Mouse (Mus musculus): ENCODE measurements around the gene Pgm2l1. TPM values are rescaled to one million over a fixed set of nuclear protein-coding genes. Genes with fewer than 3 reads are reported as not detected.
A peak's percentile ranks its signal among the peaks of the same experiment; 100 is the strongest.

Gene Pgm2l1
- polyA plus RNA-seq, 1 experiment: 49.6 TPM

DNA sequence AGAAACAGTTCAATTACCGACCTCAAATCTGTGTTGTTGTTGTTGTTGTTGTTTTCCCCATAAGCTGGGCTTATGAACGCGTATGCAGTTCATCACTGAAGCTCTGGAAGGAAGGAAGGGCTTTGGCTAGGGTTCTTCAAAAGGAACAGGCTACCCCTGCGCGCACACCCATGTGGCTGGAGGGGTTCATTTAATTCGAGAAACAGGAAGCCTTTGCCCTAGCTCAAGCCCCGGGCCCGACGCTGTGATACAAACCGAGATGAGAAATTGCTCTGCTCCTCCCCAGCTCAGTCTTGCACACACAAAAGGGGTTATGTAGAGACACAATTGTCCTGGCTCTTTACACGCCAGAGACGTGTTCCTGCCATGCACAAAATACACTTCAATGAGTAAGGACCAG, 83.1 kb downstream of the Pgm2l1 start:
- Histone ChIP-seq H3K27ac (ENCODE audit: insufficient read depth, low read length) (no peak overlapping the region), H3K27me3 (ENCODE audit: control insufficient read depth, insufficient read depth, low read length) (no peaks in the 10 kb centered on the region), H3K4me3 (replicated peaks; ENCODE audit: insufficient read depth, low read depth, low read length) (no peak overlapping the region), H3K4me1 (ENCODE audit: control insufficient read depth, insufficient read depth, low read length) (no peaks in the 10 kb centered on the region)
- WGBS: 83% methylated on average over 12 of the region's 12 CpGs
- DNase-seq: no peak
- no peak for TF ChIP-seq POLR2A (IDR thresholded peaks at IDR 0.05; ENCODE audit: borderline replicate concordance, insufficient read depth, low read length)
- TF ChIP-seq CTCF (IDR thresholded peaks at IDR 0.05; ENCODE audit: borderline replicate concordance, insufficient read depth, low read depth, low read length): no peak

DNA sequence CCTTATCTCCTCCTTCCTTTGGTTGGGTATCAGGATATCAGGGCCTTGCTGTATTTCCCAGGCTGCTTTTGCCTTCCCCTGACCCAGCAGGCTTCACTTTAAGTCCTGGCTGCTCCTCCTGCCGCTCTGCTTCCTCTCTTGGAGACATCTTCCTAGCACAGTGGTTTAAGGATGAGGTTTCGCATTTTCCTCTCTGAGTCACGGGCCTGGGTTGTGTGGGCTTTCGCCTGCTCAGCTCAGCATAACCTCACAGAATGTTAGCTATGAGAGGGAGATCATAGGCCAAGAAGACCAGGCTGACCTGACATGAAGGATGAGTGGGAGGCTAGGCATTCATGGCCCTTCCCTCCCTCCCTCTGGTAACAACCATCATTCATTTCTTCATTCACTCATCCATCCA, 85.5 kb downstream of the Pgm2l1 start:
- WGBS: 95% methylated on average over 4 of the region's 4 CpGs

DNA sequence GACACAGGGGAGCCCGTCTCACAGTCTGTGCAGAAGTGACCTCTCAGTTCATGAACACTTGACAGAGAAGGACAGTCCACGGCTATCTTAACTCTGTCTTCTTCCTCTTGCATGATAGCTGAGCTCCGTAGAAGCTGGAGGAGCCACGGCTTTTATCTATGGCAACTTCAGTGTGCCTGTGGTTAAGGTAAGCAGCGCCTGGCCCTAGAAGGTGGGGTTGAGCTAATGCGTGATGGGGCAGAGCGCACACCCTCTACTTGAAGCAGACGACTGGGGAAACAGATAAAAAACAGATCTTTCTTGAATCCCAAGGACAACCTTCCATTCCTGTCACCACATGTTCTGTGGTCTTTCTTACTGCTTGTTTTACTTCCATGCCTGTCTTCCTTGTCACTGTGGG, 89.7 kb downstream of the Pgm2l1 start:
- TF ChIP-seq POLR2A (IDR thresholded peaks at IDR 0.05; ENCODE audit: borderline replicate concordance, insufficient read depth, low read length) (no peak), CTCF (IDR thresholded peaks at IDR 0.05; ENCODE audit: borderline replicate concordance, insufficient read depth, low read depth, low read length) (no peak)
- H3K4me1 ChIP-seq (ENCODE audit: control insufficient read depth, insufficient read depth, low read length): no peaks in the 10 kb centered on the region
- no peak overlapping the region for H3K27ac ChIP-seq (ENCODE audit: insufficient read depth, low read length)
- no peak overlapping the region for H3K4me3 ChIP-seq (replicated peaks; ENCODE audit: insufficient read depth, low read depth, low read length)
- 97% methylated on average over 8 of the region's 8 CpGs for WGBS
- DNase-seq: no peak
- no peaks in the 10 kb centered on the region; the same call in 1 of the 2 replicates for H3K27me3 ChIP-seq (ENCODE audit: control insufficient read depth, insufficient read depth, low read length)

More for the DNA sequence above, 85.5 kb downstream of the Pgm2l1 start:
- no peak for DNase-seq
- no peak overlapping the region for H3K27ac ChIP-seq (ENCODE audit: insufficient read depth, low read length)
- no peaks in the 10 kb centered on the region for H3K4me1 ChIP-seq (ENCODE audit: control insufficient read depth, insufficient read depth, low read length)
- no peaks in the 10 kb centered on the region; the same call in 1 of the 2 replicates for H3K27me3 ChIP-seq (ENCODE audit: control insufficient read depth, insufficient read depth, low read length)
- no peak overlapping the region for H3K4me3 ChIP-seq (replicated peaks; ENCODE audit: insufficient read depth, low read depth, low read length)
- TF ChIP-seq CTCF (IDR thresholded peaks at IDR 0.05; ENCODE audit: borderline replicate concordance, insufficient read depth, low read depth, low read length): no peak
- TF ChIP-seq POLR2A (IDR thresholded peaks at IDR 0.05; ENCODE audit: borderline replicate concordance, insufficient read depth, low read length): no peak

DNA sequence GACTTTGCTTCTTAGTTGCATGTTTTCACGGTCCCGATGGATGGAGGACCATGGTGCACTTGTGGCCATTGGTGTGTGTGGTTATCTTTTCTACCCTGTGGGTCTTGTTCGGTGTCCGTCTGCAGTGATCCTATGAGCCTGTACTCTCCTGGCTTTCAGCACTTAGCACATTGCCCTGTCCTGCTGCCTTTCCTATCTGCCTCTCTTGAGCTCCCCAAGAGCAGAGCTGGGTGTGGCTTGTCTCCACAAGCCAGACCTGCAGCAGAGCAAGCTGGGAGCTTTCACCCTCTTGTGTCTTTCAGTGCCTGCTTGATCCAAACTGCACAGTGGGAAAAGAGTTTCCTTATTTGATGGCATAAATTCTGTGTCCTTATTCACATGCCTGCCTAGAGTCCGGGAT, 90.3 kb downstream of the Pgm2l1 start:
- Histone ChIP-seq H3K27ac (ENCODE audit: insufficient read depth, low read length) (no peak overlapping the region), H3K4me3 (replicated peaks; ENCODE audit: insufficient read depth, low read depth, low read length) (no peak overlapping the region), H3K27me3 (ENCODE audit: control insufficient read depth, insufficient read depth, low read length) (no peaks in the 10 kb centered on the region; the same call in 1 of the 2 replicates), H3K4me1 (ENCODE audit: control insufficient read depth, insufficient read depth, low read length) (no peaks in the 10 kb centered on the region)
- WGBS: 96% methylated on average over 5 of the region's 5 CpGs
- DNase-seq: no peak
- TF ChIP-seq CTCF (IDR thresholded peaks at IDR 0.05; ENCODE audit: borderline replicate concordance, insufficient read depth, low read depth, low read length) (no peak), POLR2A (IDR thresholded peaks at IDR 0.05; ENCODE audit: borderline replicate concordance, insufficient read depth, low read length) (no peak)

DNA sequence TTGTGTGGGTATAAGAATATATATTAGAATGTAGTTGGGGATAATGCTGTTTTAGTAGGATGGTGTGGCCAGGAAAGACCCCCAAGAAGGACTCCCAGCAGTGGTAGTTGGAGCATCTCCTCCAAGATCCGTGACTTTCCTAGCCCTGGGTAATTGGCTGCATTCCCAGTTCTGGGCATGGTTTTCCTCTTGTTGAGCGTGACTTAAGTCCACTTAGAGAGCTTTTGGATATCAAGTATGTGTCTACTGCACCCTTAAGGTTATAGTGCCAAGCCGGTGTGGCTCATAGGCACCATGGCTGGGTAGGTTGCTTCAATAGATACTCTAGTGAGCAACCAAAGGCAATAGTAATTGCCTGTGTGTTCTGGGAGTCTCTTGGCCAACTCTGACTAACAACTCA, 96.5 kb downstream of the Pgm2l1 start:
- Histone ChIP-seq H3K4me3 (replicated peaks; ENCODE audit: insufficient read depth, low read depth, low read length) (no peak overlapping the region), H3K4me1 (ENCODE audit: control insufficient read depth, insufficient read depth, low read length) (no peaks in the 10 kb centered on the region), H3K27me3 (ENCODE audit: control insufficient read depth, insufficient read depth, low read length) (no peaks in the 10 kb centered on the region), H3K27ac (ENCODE audit: insufficient read depth, low read length) (no peak overlapping the region)
- TF ChIP-seq POLR2A (IDR thresholded peaks at IDR 0.05; ENCODE audit: borderline replicate concordance, insufficient read depth, low read length) (no peak), CTCF (IDR thresholded peaks at IDR 0.05; ENCODE audit: borderline replicate concordance, insufficient read depth, low read depth, low read length) (no peak)
- no peak for DNase-seq
- WGBS: 38% methylated on average over 3 of the region's 3 CpGs

DNA sequence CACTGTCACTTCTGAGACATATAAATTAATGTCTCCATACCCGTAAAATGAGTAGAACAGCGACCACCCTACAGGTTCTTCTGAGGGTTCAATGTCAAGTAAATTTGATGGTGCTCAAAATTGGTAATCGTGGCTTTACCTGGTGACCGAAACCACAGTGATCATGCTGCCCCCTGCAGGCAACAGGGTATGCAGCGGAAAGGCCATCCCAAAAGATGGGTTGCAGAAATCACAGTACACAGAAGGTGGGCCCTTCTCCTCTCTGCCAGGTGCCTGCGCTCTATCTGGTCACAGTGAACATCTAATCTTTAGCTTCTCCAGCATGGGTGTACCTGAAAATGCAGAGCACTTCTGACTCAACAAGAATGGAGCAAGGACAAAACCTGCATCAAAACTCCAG, 98.3 kb downstream of the Pgm2l1 start:
- Histone ChIP-seq H3K27me3 (ENCODE audit: control insufficient read depth, insufficient read depth, low read length) (no peaks in the 10 kb centered on the region), H3K4me3 (replicated peaks; ENCODE audit: insufficient read depth, low read depth, low read length) (no peak overlapping the region), H3K27ac (ENCODE audit: insufficient read depth, low read length) (no peak overlapping the region), H3K4me1 (ENCODE audit: control insufficient read depth, insufficient read depth, low read length) (no peaks in the 10 kb centered on the region)
- 62% methylated on average over 6 of the region's 6 CpGs for WGBS
- DNase-seq: peak; percentile 15 to 36
- TF ChIP-seq CTCF (IDR thresholded peaks at IDR 0.05; ENCODE audit: borderline replicate concordance, insufficient read depth, low read depth, low read length) (peak; percentile 56; the same call in 1 of the 2 replicates), POLR2A (IDR thresholded peaks at IDR 0.05; ENCODE audit: borderline replicate concordance, insufficient read depth, low read length) (no peak)

DNA sequence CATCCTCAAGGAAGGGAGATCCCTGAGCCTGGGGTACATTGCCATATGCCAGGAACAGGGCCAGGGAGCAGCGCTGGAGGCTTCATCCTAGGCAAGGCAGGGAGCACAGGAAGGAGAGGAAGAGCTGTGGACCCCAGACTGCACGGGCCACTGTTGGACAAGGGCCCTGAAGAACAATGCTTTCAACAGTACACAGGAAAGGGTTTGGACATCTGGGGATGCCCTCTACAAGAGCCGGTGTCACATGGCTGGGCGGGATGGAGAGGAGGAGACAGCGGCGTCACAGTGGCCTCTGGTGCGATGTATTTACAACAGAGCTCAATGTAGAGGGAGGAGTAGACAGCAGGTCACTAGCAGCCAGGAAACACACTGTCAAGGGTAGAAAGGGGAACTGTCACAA, 100.3 kb downstream of the Pgm2l1 start:
- WGBS: 82% methylated on average over 7 of the region's 7 CpGs

More for the DNA sequence above, 100.3 kb downstream of the Pgm2l1 start:
- TF ChIP-seq POLR2A (IDR thresholded peaks at IDR 0.05; ENCODE audit: borderline replicate concordance, insufficient read depth, low read length): no peak
- no peak for TF ChIP-seq CTCF (IDR thresholded peaks at IDR 0.05; ENCODE audit: borderline replicate concordance, insufficient read depth, low read depth, low read length)
- DNase-seq: no peak
- no peak overlapping the region for H3K27ac ChIP-seq (ENCODE audit: insufficient read depth, low read length)
- no peak overlapping the region for H3K4me3 ChIP-seq (replicated peaks; ENCODE audit: insufficient read depth, low read depth, low read length)
- H3K27me3 ChIP-seq (ENCODE audit: control insufficient read depth, insufficient read depth, low read length): no peaks in the 10 kb centered on the region
- no peaks in the 10 kb centered on the region for H3K4me1 ChIP-seq (ENCODE audit: control insufficient read depth, insufficient read depth, low read length)

Other genes starting within 250 kb of the Pgm2l1 start
- gene Rnf169, start 246.9 kb upstream of the Pgm2l1 start, polyA plus RNA-seq (2012; rRNA removed): 8.1 and 8.7 TPM in 2 replicates
- gene Chrdl2, start 221.2 kb upstream of the Pgm2l1 start, polyA plus RNA-seq (2012; rRNA removed): 0.79 and 1.3 TPM in 2 replicates
- gene Pold3, start 105.8 kb upstream of the Pgm2l1 start, polyA plus RNA-seq (2012; rRNA removed): 25.8 and 27.3 TPM in 2 replicates
- 6.9 and 7.5 TPM in 2 replicates for gene Lipt2, start 68.1 kb upstream of the Pgm2l1 start, polyA plus RNA-seq (2012; rRNA removed)
- gene Kcne3, start 50.9 kb upstream of the Pgm2l1 start, polyA plus RNA-seq (2012; rRNA removed): not detected in 2 replicates
- 2.2 and 2.3 TPM in 2 replicates for gene P4ha3, start 58.1 kb downstream of the Pgm2l1 start, polyA plus RNA-seq (2012; rRNA removed)
- 18.0 and 19.6 TPM in 2 replicates for gene C2cd3, start 144.8 kb downstream of the Pgm2l1 start, polyA plus RNA-seq (2012; rRNA removed)
- 203 and 208 TPM in 2 replicates for gene Ppme1, start 144.9 kb downstream of the Pgm2l1 start, polyA plus RNA-seq (2012; rRNA removed)
- 3.9 and 4.4 TPM in 2 replicates for gene Ucp3, start 245.6 kb downstream of the Pgm2l1 start, polyA plus RNA-seq (2012; rRNA removed)